Mouse (Mus musculus) heart, embryonic 10.5 days (tissue): ENCODE measurements around the gene Myom1. TPM values are rescaled to one million over a fixed set of nuclear protein-coding genes. Genes with fewer than 3 reads are reported as not detected.

Experiments
- DNase-seq: peaks from one replicate; pipeline ENCODE4 v3.0.0-alpha.2; 2017; ENCODE audit warnings: low spot score
- H3K27ac ChIP-seq: fragments of 300-500 bp; sonication (generic); 2 replicates; pipeline ENCODE4 v1.5.1; 2016; ENCODE audit warnings: mild to moderate bottlenecking
- H3K27me3 ChIP-seq: fragments of 300-500 bp; sonication (generic); 2 replicates; pipeline ENCODE4 v1.6.1; 2016; ENCODE audit warnings: mild to moderate bottlenecking; ENCODE audit not compliant: poor library complexity, insufficient read depth, severe bottlenecking
- H3K36me3 ChIP-seq: fragments of 300-500 bp; sonication (generic); 2 replicates; pipeline ENCODE4 v1.6.1; 2016; ENCODE audit warnings: mild to moderate bottlenecking, moderate library complexity
- H3K4me1 ChIP-seq: fragments of 300-500 bp; sonication (generic); 2 replicates; pipeline ENCODE4 v1.6.1; 2016; ENCODE audit warnings: mild to moderate bottlenecking
- H3K4me3 ChIP-seq: fragments of 300-500 bp; sonication (generic); 2 replicates; pipeline ENCODE4 v1.5.1; 2016; ENCODE audit warnings: mild to moderate bottlenecking, moderate library complexity
- H3K9me3 ChIP-seq: fragments of 300-500 bp; sonication (generic); 2 replicates; pipeline ENCODE4 v1.6.1; 2016; ENCODE audit warnings: mild to moderate bottlenecking, moderate library complexity
- WGBS: fragments of 180-500 bp; shearing (Covaris S2); methylation state at CpG from one replicate; pipeline ENCODE4 v1.1.7; 2016; 5-methylcytosine and 5-hydroxymethylcytosine counted together
- polyA plus RNA-seq: library from polyadenylated mRNA; unstranded; fragments of >200 nt; fragmentation: Nextera tagmentation; extraction: Ambion mirVana; gene quantifications from 2 replicates; pipeline ENCODE4 v1.2.1, GENCODE M21; 2016

Myom1 gene
- polyA plus RNA-seq, 1 experiment from 2014 or later, result 109 TPM

DNA sequence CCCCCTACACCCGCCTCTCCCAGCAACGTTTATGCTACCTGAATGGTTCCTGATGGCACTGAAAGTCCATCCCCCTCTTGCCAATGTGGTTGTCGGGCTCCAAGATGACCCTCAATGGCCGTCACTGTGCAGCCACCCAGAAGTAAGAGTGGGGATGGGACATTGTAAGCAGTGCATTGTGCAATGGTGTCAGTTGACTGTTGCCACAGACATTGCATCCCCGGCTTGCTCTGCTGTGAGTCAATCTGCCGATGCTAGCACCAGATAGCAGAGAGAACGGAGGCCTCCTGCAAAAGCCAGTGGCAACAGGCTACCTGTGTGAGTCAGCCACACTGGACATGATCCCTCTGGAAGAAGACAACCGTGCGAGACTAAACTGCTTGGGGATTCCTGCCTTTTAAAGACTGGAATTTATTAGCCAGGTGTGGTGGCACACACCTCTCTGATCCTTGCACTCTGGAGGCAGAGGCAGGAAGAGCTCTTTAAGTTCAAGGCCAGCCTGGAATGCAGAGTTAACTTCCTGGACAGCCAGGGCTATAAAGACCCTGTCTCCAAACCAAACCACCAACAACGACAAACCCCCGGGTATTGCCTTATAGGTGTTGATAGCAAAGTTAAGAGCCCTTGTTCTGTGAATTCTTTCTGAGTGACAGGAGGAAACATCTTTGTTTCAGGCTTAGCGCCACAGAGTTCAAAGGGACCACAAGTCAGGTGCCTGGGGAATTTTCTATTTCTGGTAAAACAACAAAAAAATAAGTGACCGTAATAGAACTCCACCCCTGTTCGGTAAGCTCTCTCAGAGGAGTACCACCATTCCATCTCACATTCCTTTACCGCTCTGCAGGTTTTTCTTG, 16.7 kb upstream of the Myom1 start:
- Histone ChIP-seq H3K27me3 (peaks cover 29% of the 10 kb centered on the region), H3K27ac (no peak overlapping the region; the same call in 1 of the 2 replicates), H3K9me3 (no peaks in the 10 kb centered on the region; the same call in 1 of the 2 replicates), H3K4me3 (no peak overlapping the region), H3K4me1 (peaks cover 25% of the 10 kb centered on the region), H3K36me3 (peaks cover 59% of the 10 kb centered on the region)
- 82% methylated on average over 15 of the region's 15 CpGs for WGBS
- no peak for DNase-seq

DNA sequence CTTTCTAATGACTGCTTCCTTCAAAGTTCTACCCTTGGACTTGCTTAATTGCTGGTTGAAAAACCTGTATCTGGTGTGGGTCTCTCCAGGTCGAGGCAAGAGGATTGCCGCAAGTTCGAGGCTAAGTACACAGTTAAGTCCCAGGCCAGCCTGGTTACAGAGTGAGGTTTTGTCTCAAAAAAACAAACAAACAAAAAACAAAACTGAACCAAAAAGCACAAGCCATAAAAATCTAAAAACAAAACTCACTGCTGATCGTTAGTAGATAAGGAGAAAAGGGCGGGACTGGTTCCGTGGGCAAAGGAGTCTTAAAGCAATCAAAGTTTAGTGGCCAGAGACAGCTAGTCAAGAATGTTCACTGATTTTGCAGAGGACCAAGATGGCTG, 16.1 kb upstream of the Myom1 start:
- no peak for DNase-seq
- H3K27ac ChIP-seq, result no peak overlapping the region
- H3K36me3 ChIP-seq, result peaks cover 55% of the 10 kb centered on the region
- H3K4me1 ChIP-seq, result peaks cover 31% of the 10 kb centered on the region
- H3K27me3 ChIP-seq, result peaks cover 23% of the 10 kb centered on the region
- no peak overlapping the region for H3K4me3 ChIP-seq
- 89% methylated on average over 6 of the region's 6 CpGs for WGBS
- H3K9me3 ChIP-seq, result no peaks in the 10 kb centered on the region; the same call in 1 of the 2 replicates

GRCm38 (mm10) chr17:70986831-70987660, 15.4 kb upstream of the Myom1 start:
- H3K36me3 ChIP-seq, result peaks cover 53% of the 10 kb centered on the region

GRCm38 (mm10) chr17:70988337-70988767, 14.1 kb upstream of the Myom1 start:
- no peak for DNase-seq
- Histone ChIP-seq H3K27ac (no peak overlapping the region), H3K27me3 (peaks cover 5% of the 10 kb centered on the region; the same call in 1 of the 2 replicates), H3K4me3 (no peak overlapping the region), H3K36me3 (peaks cover 54% of the 10 kb centered on the region), H3K4me1 (peaks cover 49% of the 10 kb centered on the region), H3K9me3 (no peaks in the 10 kb centered on the region)
- WGBS, result 91% methylated on average over 12 of the region's 12 CpGs

More at GRCm38 (mm10) chr17:70986831-70987660, 15.4 kb upstream of the Myom1 start:
- no peak for DNase-seq
- no peaks in the 10 kb centered on the region for H3K9me3 ChIP-seq
- WGBS, result 90% methylated on average over 15 of the region's 15 CpGs
- H3K27me3 ChIP-seq, result peaks cover 16% of the 10 kb centered on the region
- H3K4me3 ChIP-seq, result no peak overlapping the region
- no peak overlapping the region for H3K27ac ChIP-seq
- H3K4me1 ChIP-seq, result peaks cover 38% of the 10 kb centered on the region

- DNase-seq, result no peak
Measured at GRCm38 (mm10) chr17:70989430-70989829, 13.0 kb upstream of the Myom1 start.

DNA sequence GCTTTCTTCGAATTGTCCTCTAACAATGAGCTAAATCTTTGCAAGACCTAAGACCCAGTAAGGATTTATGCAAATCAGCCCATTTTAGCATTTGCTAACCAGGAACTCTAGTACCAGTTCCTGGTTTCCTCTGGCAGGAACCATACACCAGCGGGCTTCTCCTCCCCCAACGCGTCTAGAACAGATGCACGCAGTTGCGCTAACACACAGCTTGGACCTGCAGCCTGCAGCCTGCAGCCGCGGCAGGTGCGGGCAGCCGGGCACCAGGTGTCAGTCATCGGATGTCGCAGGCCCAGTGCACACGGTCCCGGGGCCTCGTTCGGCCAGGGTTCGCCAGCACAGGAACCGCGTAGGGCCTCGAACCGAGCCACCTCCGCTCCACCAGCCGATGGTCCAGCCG, 12.4 kb upstream of the Myom1 start:
- no peaks in the 10 kb centered on the region for H3K9me3 ChIP-seq
- peaks cover 66% of the 10 kb centered on the region for H3K36me3 ChIP-seq
- DNase-seq, result peak; percentile 81
- 2% methylated on average over 24 of the region's 24 CpGs for WGBS
- H3K4me1 ChIP-seq, result peaks cover 62% of the 10 kb centered on the region
- H3K4me3 ChIP-seq, result peak overlapping the region; percentile 93
- peak overlapping the region; percentile 92 for H3K27ac ChIP-seq
- no peaks in the 10 kb centered on the region for H3K27me3 ChIP-seq

More at GRCm38 (mm10) chr17:70989430-70989829, 13.0 kb upstream of the Myom1 start:
- H3K27me3 ChIP-seq, result no peaks in the 10 kb centered on the region
- H3K4me1 ChIP-seq, result peaks cover 57% of the 10 kb centered on the region
- peaks cover 60% of the 10 kb centered on the region for H3K36me3 ChIP-seq
- 59% methylated on average over 8 of the region's 8 CpGs for WGBS
- H3K27ac ChIP-seq, result peak overlapping the region; percentile 92; the same call in 1 of the 2 replicates
- H3K9me3 ChIP-seq, result no peaks in the 10 kb centered on the region
- peak overlapping the region; percentile 93 for H3K4me3 ChIP-seq

DNA sequence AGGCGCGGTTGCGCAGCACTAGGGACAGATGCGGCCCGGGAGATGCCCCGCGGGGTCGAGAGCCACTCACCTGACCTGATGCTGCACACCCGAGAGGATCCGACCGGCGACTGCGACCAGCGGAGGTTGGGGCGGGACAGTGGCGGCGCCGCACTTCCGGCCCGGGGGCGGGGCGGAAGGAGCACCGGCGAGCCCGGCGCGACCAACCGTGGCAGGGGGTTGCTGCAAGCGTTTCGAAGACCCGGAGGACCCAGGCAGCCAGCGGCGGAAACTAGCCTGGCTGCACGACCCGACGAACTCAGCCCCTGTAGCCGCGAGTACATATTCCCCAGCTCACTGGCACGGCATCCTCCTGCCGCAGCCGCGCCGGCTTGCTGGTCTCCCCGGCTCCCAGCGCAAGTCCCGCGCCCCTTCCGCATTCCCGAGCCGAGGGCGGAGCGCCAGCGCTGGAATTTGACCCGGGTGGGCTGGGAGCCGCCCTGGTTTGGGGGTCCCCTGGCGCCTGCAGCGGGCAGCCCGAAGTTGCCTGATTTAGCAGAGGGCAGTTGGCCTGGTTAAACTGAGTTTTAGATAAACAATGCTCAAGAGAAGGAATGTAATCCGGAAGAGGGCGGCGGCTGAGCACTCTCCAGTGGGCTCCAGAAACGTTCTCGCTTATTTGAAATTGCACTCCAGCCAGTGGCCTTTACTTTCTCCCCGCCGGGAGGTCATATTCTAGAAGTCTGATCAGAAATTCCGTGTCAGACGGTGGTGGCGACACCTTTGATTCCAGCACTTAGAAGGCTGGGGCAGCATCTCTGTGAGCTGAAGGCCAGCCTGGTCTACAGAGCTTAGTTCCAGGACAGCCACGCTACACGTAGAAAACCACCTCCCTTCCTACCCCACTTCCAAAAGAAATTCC, 11.8 kb upstream of the Myom1 start:
- no peaks in the 10 kb centered on the region for H3K9me3 ChIP-seq
- peak; percentile 92 for DNase-seq
- H3K36me3 ChIP-seq, result peaks cover 67% of the 10 kb centered on the region
- peak overlapping the region; percentile 92 for H3K27ac ChIP-seq
- under 1% methylated on average over 70 of the region's 70 CpGs for WGBS
- no peaks in the 10 kb centered on the region for H3K27me3 ChIP-seq
- peaks cover 65% of the 10 kb centered on the region for H3K4me1 ChIP-seq
- peak overlapping the region; percentile 93 for H3K4me3 ChIP-seq

GRCm38 (mm10) chr17:70991706-70992625, 10.5 kb upstream of the Myom1 start:
- peak overlapping the region; percentile 64; the same call in 1 of the 2 replicates for H3K27ac ChIP-seq

DNA sequence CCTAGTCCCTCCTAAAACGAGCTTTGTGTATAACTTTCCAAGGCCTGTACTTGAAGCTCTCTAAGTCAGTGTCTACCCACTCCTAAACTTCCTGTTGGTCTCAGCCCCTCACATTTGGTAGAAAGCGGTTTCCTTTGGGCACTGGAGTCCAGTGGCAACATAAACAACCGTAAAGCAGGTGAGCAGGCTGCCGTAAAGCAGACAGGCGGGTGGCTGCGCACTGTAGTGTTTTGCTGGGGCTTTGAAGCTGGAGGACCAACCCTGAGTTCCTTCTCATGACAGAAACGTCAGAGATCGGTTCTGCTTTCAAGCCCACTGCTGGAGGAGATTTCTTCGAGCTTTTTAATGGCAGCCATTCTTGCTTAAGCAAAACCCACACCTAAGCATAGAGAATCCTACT, 9.8 kb upstream of the Myom1 start:
- peaks cover 71% of the 10 kb centered on the region for H3K4me1 ChIP-seq
- WGBS, result 79% methylated on average over 9 of the region's 9 CpGs
- peak overlapping the region; percentile 64 for H3K27ac ChIP-seq

More at GRCm38 (mm10) chr17:70991706-70992625, 10.5 kb upstream of the Myom1 start:
- no peaks in the 10 kb centered on the region for H3K9me3 ChIP-seq
- no peaks in the 10 kb centered on the region for H3K27me3 ChIP-seq
- 81% methylated on average over 16 of the region's 16 CpGs for WGBS
- peak overlapping the region; percentile 93; the same call in 1 of the 2 replicates for H3K4me3 ChIP-seq
- H3K4me1 ChIP-seq, result peaks cover 66% of the 10 kb centered on the region
- no peak for DNase-seq
- H3K36me3 ChIP-seq, result peaks cover 65% of the 10 kb centered on the region

DNA sequence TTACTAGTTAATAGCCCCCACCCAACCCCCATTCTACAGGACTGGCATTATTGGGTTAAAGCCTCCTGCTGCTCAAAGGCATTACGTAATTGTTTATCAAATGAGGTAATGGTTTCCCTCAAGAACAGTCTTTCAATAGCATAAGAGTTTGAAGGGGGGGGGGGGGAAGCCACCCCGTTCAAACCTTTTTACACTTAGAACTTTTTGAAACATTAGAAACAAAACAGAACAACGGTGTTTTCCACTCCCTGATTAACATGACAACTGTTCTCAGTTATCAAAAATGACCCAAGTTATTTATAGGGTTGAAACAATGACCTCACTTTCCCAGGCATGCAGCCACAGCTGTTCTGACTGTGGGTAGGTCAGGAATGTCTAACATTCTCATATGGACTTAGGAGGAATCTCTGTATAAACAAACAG, 9.0 kb upstream of the Myom1 start:
- DNase-seq, result no peak
- Histone ChIP-seq H3K4me1 (peaks cover 70% of the 10 kb centered on the region), H3K9me3 (no peaks in the 10 kb centered on the region), H3K4me3 (no peak overlapping the region), H3K27me3 (no peaks in the 10 kb centered on the region), H3K36me3 (peaks cover 54% of the 10 kb centered on the region), H3K27ac (peak overlapping the region; percentile 64; the same call in 1 of the 2 replicates)
- 22% methylated on average over 3 of the region's 3 CpGs for WGBS

More for the DNA sequence above, 9.8 kb upstream of the Myom1 start:
- Histone ChIP-seq H3K9me3 (no peaks in the 10 kb centered on the region), H3K36me3 (peaks cover 60% of the 10 kb centered on the region), H3K27me3 (no peaks in the 10 kb centered on the region), H3K4me3 (no peak overlapping the region)
- DNase-seq, result no peak

GRCm38 (mm10) chr17:70994671-70995070, 7.8 kb upstream of the Myom1 start:
- Histone ChIP-seq H3K36me3 (peaks cover 47% of the 10 kb centered on the region), H3K27me3 (no peaks in the 10 kb centered on the region), H3K4me3 (no peak overlapping the region), H3K27ac (no peak overlapping the region), H3K9me3 (no peaks in the 10 kb centered on the region), H3K4me1 (peaks cover 69% of the 10 kb centered on the region)
- no peak for DNase-seq
- WGBS, result 83% methylated on average over 6 of the region's 6 CpGs
